Mouse (Mus musculus) hindlimb bud, embryonic 11.5 days (tissue): ENCODE measurements around the gene Nckap1.

Source experiments
- DNase-seq: peaks from one replicate; pipeline ENCODE4 v3.0.0-alpha.2; 2012; ENCODE audit warnings: low read depth, low spot score; ENCODE audit errors: extremely low spot score

Nckap1 gene

GRCm38 (mm10) chr2:80581043-80581711, at the start of gene Nckap1:
TSS of gene Nckap1 (minus strand) at chr2:80581380.
- DNase-seq: no peak

- DNase-seq: no peak
These were observed 43.3 kb upstream of the Nckap1 start for GRCm38 (mm10) chr2:80624523-80624922.

GRCm38 (mm10) chr2:80621921-80622320, 40.7 kb upstream of the Nckap1 start:
- no peak for DNase-seq

- DNase-seq: no peak
These were observed 37.8 kb upstream of the Nckap1 start for GRCm38 (mm10) chr2:80618991-80619390.

- DNase-seq: peak; percentile 69
These were observed 35.9 kb upstream of the Nckap1 start, which contains the start of the genes Dusp19 and Nup35 for GRCm38 (mm10) chr2:80616854-80617737. TSS of gene Dusp19 (plus strand) at chr2:80617045. TSS of gene Nup35 (plus strand) at chr2:80617236.

- DNase-seq: no peak
These were observed 31.6 kb upstream of the Nckap1 start for GRCm38 (mm10) chr2:80612796-80613195.

- DNase-seq: no peak
These were observed 31.1 kb upstream of the Nckap1 start for GRCm38 (mm10) chr2:80612286-80612685.

- no peak for DNase-seq
These were observed 22.7 kb upstream of the Nckap1 start for GRCm38 (mm10) chr2:80603771-80604426.

- DNase-seq: no peak
These were observed 21.6 kb upstream of the Nckap1 start for GRCm38 (mm10) chr2:80602756-80603155.

- no peak for DNase-seq
These were observed 19.4 kb upstream of the Nckap1 start for GRCm38 (mm10) chr2:80600611-80601010.

- DNase-seq: no peak
These were observed 18.7 kb upstream of the Nckap1 start for GRCm38 (mm10) chr2:80599850-80600249.

GRCm38 (mm10) chr2:80596960-80597359, 15.8 kb upstream of the Nckap1 start:
- no peak for DNase-seq

GRCm38 (mm10) chr2:80594215-80594918, 13.2 kb upstream of the Nckap1 start:
- no peak for DNase-seq

- no peak for DNase-seq
These were observed 1.2 kb upstream of the Nckap1 start for GRCm38 (mm10) chr2:80582356-80582755.

GRCm38 (mm10) chr2:80580311-80580961, 744 bp downstream of the Nckap1 start:
- peak; percentile 14 for DNase-seq

GRCm38 (mm10) chr2:80579253-80579891, 1.8 kb downstream of the Nckap1 start:
- no peak for DNase-seq

- DNase-seq: no peak
These were observed 3.9 kb downstream of the Nckap1 start for GRCm38 (mm10) chr2:80577286-80577685.

GRCm38 (mm10) chr2:80570656-80571055, 10.5 kb downstream of the Nckap1 start:
- no peak for DNase-seq

GRCm38 (mm10) chr2:80567411-80567810, 13.8 kb downstream of the Nckap1 start:
- DNase-seq: no peak

- DNase-seq: no peak
These were observed 18.9 kb downstream of the Nckap1 start for GRCm38 (mm10) chr2:80562253-80562652.
